ENCODE assay signal across 8 mouse cellular contexts in the genomic region with DNA sequence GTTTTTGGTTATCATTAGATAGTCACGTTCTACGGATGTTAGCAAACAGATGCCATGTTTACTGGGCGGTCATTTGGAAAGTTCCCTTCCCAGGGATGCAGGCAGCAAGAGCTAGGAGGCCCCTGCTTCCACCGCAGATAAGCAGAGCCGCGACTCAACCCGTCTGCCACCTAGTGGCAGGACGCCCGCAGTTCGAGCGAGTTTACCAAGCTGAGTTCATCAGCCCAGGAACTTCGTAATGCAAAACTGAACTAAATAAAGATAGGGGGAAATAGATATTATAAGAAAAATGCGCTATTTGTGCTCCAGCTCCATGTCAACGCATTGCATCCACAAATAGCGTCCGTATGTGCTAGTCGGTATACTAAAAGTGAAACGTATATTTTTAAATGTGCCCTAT. TPM values are rescaled to one million over a fixed set of nuclear protein-coding genes. Genes with fewer than 3 reads are reported as not detected.
DNase-seq lines count a peak whose midpoint lies in the region; ATAC-seq and TF ChIP-seq lines count a peak whose summit lies in the region.

No protein-coding gene starts in this region.

- H3K27me3 ChIP-seq in hindbrain, embryonic 10.5 days (ENCODE audit: insufficient read depth, poor library complexity, severe bottlenecking), result no peaks in the 10 kb centered on the region
- H3K27me3 ChIP-seq in hindbrain, embryonic 13.5 days, result no peaks in the 10 kb centered on the region
- no peaks in the 10 kb centered on the region for H3K27me3 ChIP-seq in intestine, postnatal 0 days (replicated peaks; ENCODE audit: control insufficient read depth, insufficient read depth, low read length)

- 22% methylated on average over 18 of the region's 18 CpGs for WGBS in hindbrain, embryonic 10.5 days
- 23% methylated on average over 18 of the region's 18 CpGs for WGBS in hindbrain, embryonic 13.5 days
- WGBS in intestine, postnatal 0 days, result 13% methylated on average over 18 of the region's 18 CpGs

- no peak; the same call in 1 of the 2 replicates for ATAC-seq in hindbrain, embryonic 13.5 days (ENCODE audit: low FRiP score)
- no peak for ATAC-seq in intestine, postnatal 0 days

- H3K4me1 ChIP-seq in hindbrain, embryonic 10.5 days (replicated peaks), result no peaks in the 10 kb centered on the region
- H3K4me1 ChIP-seq in hindbrain, embryonic 13.5 days (replicated peaks), result no peaks in the 10 kb centered on the region
- no peaks in the 10 kb centered on the region for H3K4me1 ChIP-seq in intestine, postnatal 0 days (replicated peaks; ENCODE audit: control insufficient read depth, insufficient read depth, low read length)

- no peaks in the 10 kb centered on the region for H3K9me3 ChIP-seq in hindbrain, embryonic 10.5 days
- no peaks in the 10 kb centered on the region for H3K9me3 ChIP-seq in hindbrain, embryonic 13.5 days
- no peaks in the 10 kb centered on the region for H3K9me3 ChIP-seq in intestine, postnatal 0 days (ENCODE audit: control insufficient read depth)

- no peak overlapping the region for H3K27ac ChIP-seq in hindbrain, embryonic 10.5 days
- no peak overlapping the region for H3K27ac ChIP-seq in hindbrain, embryonic 13.5 days
- no peak overlapping the region for H3K27ac ChIP-seq in intestine, postnatal 0 days (ENCODE audit: low read depth, low read length)

- H3K9ac ChIP-seq in hindbrain, embryonic 13.5 days, result no peak overlapping the region
- no peak overlapping the region for H3K9ac ChIP-seq in intestine, postnatal 0 days (ENCODE audit: low read depth, low read length)

- no peaks in the 10 kb centered on the region for H3K36me3 ChIP-seq in hindbrain, embryonic 10.5 days
- no peaks in the 10 kb centered on the region for H3K36me3 ChIP-seq in hindbrain, embryonic 13.5 days
- H3K36me3 ChIP-seq in intestine, postnatal 0 days (ENCODE audit: control insufficient read depth, insufficient read depth), result no peaks in the 10 kb centered on the region

- DNase-seq in hindbrain, embryonic 10.5 days (ENCODE audit: low spot score), result peak; percentile 77
- peak; percentile 67 to 69 for DNase-seq in cerebellum, postnatal 36 days
- peak; percentile 78 for DNase-seq in gastrocnemius, postnatal 10 days
- DNase-seq in left cerebral cortex, postnatal 4 days, result peak; percentile 77
- DNase-seq in monocyte, adult 2 months (ENCODE audit: low read depth in 1 of 2, low spot score in 2 of 2), result peak; percentile 9 to 45
- DNase-seq in spleen, postnatal 14 days (ENCODE audit: low spot score in 2 of 2), result peak; percentile 21 to 42

- no peak overlapping the region for H3K4me3 ChIP-seq in hindbrain, embryonic 10.5 days
- no peak overlapping the region for H3K4me3 ChIP-seq in hindbrain, embryonic 13.5 days
- no peak overlapping the region for H3K4me3 ChIP-seq in intestine, postnatal 0 days (ENCODE audit: low read depth, low read length)

- TF ChIP-seq CTCF in intestine, postnatal 0 days (IDR thresholded peaks at IDR 0.05; ENCODE audit: low read depth), result peak; percentile 87

- intact Hi-C loops in left cerebral cortex, postnatal 4 days (cut with DNase I), result loop anchor here (1.0 kb wide), 1 partner anchor 32 kb away; no protein-coding TSS in a partner anchor

- H3K4me2 ChIP-seq in hindbrain, embryonic 13.5 days, result no peak overlapping the region
- H3K4me2 ChIP-seq in intestine, postnatal 0 days (replicated peaks; ENCODE audit: low read depth), result no peak overlapping the region

RNA-seq across cellular contexts. Expression of gene Il1b, which starts 37.5 kb away (rescaled TPM):
- not detected in 2 replicates for polyA plus RNA-seq in hindbrain, embryonic 10.5 days (2016; fragmentation: Nextera tagmentation; extraction: Ambion mirVana)
- polyA plus RNA-seq in hindbrain, embryonic 13.5 days (2015; fragmentation: Nextera tagmentation; extraction: Ambion mirVana), result 0.14 TPM in 1 of 2 replicates, not detected in the other
- total RNA-seq in gastrocnemius, postnatal 10 days (2021), result under 1 TPM; 0.28 to 0.84 TPM
- polyA plus RNA-seq in intestine, postnatal 0 days (2015; fragmentation: Nextera tagmentation; extraction: Ambion mirVana), result 0.33 and 0.35 TPM in 2 replicates
- under 1 TPM in 1 of 2 experiments, not detected in 1; 0.60 TPM for total RNA-seq in left cerebral cortex, postnatal 4 days (2021)

Comparison
In these comparisons a context has a peak if more than half of its experiments do, and no peak if none do; other contexts are left out.
1. DNase-seq: peak in every context shown above with its lines; median percentile 78 in gastrocnemius, postnatal 10 days; 77 in hindbrain, embryonic 10.5 days; 77 in left cerebral cortex, postnatal 4 days; 68 in cerebellum, postnatal 36 days; 32 in spleen, postnatal 14 days; 27 in monocyte, adult 2 months.